Mouse (Mus musculus): ENCODE results near the gene Ucn3.

Gene Ucn3

DNA sequence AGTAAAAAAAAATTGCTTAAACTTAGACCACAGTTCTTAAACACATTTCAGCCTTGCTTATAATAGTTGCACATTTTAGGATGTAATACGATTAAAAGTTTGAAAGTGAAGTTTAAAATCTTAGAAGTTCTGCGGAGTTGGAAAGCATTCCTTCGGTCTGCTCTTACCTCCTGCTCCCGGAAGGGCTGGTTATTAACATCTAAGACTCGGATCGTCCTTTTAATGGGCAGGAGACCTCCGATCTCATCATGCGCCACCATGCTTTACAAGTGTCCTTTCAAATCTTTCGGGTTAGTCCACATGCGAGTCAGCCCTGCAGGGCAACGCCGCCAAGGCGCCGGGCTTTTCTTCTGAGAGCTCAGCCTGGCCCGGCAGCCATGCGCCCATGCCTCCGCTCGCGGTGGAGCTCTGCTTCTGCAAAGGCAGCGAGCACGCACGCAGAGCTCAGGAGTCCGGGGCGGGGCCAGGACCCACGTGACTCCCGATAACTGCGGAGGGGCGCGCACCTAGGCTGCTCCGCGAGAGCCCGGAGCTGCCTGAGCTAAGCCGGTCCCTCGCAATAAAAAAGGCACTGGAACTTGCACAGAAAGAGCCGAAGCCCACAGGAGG lies 51.9 kb downstream of the Ucn3 start:
- peak; percentile 86 for DNase-seq (ENCODE audit: extremely low read depth, insufficient read length, low spot score)

DNA sequence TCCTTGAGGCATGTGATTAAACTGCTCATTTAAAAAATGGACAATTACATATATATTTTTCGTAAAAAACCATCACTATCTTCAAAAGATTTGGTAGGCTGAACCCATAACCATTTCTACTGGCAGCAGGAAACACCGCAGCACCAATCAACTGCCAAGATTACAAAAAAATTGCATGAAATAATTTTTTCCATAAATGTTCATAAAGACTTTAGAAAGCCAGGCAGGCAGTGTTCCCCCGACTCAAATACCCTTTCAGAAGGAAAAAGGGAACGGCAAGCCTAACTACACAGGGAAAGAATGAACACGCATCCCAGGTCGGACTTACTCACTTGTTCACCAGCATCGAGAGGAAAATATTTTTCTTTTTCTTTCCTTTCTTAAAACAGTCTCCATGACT lies 52.5 kb downstream of the Ucn3 start:
- no peak for DNase-seq (ENCODE audit: extremely low read depth, insufficient read length, low spot score)

DNA sequence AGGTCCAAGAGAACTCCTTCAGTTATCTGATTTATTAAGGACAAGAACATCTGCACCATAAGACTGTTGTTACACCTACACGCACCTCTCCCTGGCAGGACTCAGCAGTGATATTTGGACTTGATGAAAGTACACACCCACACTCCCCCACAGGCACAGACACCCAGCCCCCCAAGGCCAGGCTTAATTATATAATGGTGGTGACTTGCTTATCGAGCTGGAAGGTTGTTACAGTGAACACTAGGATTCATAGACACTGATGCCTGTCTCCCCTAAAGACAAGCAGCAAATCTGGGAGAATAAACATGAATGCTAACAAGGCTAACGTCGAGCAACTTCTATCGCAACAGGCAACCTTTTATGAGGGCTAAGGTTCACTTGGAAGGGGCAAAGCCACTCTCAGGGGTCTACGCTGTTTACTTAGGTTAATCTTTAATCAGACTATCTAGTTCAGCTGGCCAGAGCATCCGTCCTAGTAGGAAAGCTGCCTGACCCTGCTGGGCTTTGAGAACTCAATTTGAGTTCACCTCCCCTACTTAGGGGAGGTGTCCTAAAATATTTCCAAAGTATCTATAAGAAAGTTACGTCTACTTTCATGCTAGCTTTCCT lies 53.6 kb downstream of the Ucn3 start:
- no peak for DNase-seq (ENCODE audit: extremely low read depth, insufficient read length, low spot score)
